Mouse (Mus musculus) natural killer cell, adult 2 months (primary cell): ENCODE data around the gene Mcf2l.

Source experiments
- DNase-seq, 2 experiments: peaks; one replicate each; pipeline ENCODE4 v3.0.0; 2022; ENCODE audit warnings: low spot score in 2 of 2

Gene Mcf2l

DNA sequence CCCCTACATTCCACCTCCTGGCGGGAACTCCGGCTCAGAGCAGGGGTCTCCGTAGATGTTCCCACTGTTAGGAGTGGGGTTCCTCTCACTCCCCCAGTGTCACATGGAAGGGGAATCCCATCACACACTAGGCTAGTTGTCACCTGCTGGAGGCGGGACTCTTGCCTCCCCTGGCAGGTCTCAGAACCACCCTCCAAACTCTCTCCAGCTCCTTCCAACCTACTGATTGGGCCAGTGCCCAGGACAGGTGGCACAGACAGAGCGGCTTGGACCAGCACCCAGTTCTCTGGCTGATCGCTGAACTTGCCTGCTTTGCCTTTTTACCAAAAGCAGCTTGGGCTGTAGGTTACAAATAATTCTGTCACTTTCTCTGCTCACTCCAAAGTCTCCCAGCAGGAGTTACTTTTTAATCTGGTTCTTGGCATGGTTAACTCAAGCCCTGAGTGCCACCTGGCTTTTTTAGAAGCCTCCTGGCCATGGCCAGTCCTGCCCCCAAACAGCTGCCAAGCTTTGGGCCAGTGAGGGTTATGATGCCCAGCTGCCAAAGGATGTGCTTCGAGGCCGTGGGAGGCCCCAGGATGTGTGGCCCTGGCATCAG is 687 bp downstream of the Mcf2l start:
- DNase-seq = no peak

DNA sequence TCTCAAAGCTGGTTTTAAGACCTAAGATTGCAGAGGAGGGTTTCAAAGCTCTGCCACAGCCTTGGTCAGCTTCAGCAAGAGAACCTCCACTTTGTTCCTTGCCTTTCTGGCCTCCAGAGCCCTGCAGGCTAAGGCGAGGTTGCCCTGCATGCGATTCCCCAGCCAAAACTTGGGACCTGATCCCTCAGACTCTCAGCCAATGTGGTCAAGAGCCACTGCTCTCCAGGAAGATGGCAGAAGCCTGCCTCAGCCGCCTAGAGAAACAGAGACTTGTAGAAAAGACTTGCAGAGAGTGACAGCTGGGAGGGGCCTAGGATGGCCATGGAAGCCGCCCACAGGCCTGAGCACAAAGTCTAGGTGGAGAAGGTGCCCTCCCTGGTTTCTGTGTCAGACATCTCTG is 1.4 kb downstream of the Mcf2l start:
- DNase-seq = no peak

DNA sequence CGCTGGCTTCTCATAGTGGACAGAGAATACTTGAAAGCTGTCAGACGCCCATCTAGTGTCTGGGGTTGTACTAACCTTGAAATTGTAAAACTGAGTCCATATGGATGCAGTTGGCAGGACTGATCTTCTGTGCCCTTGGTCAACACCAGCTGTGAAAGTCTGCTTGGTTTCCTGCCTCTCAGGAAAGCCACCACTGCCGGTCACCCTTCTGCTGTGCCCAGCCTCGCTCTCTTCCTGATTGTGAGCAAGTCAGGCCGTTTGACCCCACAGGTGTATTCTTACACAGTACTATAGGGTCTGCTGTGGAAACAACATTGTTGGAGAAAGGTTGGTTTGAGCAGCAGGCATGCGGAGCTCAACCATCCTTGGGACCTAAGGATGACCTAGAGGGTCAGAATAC is 3.5 kb downstream of the Mcf2l start:
- no peak for DNase-seq

DNA sequence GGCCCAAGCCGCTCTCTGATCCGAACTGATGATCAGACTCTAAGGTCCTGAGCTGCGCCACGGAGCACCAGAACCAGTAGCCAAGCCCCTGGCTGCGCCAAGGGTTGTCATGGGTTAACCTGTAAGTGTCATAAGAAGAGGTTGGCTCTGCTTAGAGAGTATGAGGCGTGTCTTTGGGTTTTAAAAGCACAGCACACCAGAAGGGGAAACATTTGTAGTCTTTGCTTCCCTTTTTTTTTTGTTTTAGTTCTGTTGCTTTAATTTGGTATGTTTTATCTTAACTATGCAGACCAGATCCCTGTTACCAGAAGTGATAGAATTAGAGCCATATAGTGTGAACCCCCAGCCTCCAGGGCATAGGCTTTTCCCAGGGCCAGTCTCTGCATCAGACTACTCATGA is 6.6 kb downstream of the Mcf2l start:
- DNase-seq = no peak

DNA sequence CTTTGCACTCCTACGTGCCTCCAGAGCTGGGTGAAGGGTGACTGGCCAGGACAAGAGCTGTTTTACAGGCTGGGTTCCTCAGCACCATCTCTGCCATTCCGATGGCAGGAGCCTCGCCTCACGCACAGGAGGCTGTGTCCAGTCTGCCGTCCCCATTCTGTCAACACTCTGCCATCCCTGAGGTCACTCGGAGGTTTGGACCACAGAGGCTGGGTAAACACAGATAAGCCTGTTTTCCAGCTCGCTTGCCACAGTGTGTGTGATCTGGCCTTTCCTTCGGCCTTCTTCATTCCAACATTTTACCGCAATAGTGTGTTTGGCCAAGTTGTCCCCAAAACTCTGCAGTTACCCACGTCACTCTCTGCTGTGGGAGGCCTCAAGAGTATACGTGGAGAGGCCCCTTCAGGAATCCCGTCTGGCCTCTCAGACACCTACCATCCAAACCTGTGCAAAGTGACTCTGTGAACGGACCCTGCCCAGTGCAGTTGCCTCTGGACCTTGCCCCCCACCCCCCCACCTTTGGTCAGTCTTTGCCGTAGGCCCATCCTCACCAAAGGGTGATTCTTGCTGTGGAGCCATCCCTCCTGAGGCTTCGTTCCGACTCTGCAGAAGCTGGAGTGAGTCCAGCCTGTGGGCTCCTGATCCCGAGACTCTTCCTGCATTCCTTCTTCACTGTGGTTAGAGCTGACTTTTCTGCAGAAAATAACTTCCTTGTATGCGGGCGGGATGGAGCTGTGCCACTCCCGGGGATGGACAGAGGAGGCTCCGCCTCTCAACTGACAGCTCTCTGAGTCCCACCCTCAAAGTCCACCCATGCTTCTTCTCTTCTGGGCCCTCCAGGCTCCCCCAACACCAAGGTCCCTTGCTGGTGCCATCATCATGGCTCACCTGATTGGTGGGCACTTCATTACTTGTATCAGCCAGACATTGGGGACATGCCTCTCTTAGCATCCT is 9.7 kb downstream of the Mcf2l start:
- DNase-seq = no peak

DNA sequence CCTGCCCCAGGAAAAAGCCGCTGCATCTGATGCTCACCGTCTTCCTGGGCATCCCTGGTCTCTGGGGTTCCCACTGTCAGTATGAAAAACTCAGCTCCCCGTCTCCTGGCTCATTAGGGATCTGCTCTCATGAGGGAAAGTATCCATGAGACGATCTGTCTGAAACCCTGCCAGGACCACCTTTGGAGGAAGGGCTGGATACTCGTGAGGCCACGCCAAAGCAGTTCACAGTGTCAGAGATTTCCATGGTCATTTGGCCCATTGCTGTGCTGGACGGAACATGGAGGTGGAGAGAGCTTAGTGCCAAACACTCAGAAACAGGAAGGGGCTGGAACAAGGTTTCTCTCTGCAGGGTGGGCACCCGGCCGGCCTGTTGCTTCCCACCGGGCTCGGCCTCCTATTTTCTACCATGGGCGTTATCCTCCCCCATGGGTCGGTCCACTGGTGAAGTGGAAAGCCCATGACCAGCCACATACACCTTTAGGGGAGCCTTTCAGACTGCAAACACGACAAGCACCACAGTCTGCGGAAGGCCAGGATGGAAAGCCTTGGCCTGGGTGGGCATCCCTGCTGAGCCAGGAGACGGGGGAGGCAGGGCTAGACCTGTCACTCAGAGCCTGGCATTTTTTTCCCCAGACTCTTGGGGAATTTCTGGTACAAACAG is 14.3 kb downstream of the Mcf2l start:
- DNase-seq = no peak

DNA sequence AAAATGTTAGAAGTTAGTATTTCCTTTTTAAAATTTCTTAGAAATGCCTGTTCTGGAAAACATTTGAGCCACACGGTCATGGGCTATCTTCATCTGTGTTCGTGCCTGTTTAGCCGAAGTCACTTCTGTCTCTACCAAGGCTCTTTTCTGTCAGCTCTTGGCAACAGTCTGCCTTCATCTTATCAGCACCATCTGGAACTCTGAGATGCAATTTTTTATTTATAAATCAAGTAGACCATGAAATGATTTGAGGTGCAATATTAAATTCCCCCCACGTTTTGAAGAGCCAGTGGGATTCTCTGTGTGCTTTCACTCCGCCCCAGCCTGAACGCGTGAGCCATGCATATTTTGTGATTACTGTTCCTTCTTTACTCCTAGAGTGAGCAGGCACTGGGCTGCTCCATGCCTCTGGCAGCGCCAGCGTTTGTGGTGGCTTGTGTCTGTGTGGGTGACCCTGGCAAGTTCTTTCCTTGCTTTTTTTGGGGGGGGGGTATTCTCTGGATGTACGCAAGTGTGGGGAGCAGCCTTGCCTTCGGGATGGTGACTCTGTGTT is 15.5 kb downstream of the Mcf2l start:
- no peak for DNase-seq

DNA sequence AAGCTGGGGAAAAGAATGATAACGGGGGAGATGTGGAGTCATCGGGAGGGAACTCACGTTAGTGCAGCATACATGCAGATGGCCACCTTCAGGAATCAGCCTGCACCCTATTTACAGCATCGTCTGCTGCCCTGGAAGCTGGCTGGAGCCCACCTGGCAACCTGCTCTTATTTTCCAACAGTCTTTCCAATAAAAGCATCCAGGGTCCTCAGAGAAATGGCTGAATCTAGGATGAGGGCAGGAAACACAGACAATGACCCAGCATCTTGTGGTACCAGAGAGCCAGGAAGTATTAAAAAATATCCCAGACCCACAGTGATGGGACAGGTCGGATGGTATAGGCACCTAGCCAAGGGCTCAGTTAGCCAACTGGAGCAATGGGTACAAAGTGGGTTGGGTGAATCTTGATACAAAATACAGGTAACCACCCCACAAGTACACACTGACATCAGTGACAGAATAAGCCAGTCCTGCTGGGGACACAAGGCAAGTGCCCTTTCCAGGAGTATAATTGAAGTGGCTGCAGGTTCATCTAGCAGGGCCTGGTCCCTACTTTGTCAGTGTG is 19.4 kb downstream of the Mcf2l start:
- no peak for DNase-seq

DNA sequence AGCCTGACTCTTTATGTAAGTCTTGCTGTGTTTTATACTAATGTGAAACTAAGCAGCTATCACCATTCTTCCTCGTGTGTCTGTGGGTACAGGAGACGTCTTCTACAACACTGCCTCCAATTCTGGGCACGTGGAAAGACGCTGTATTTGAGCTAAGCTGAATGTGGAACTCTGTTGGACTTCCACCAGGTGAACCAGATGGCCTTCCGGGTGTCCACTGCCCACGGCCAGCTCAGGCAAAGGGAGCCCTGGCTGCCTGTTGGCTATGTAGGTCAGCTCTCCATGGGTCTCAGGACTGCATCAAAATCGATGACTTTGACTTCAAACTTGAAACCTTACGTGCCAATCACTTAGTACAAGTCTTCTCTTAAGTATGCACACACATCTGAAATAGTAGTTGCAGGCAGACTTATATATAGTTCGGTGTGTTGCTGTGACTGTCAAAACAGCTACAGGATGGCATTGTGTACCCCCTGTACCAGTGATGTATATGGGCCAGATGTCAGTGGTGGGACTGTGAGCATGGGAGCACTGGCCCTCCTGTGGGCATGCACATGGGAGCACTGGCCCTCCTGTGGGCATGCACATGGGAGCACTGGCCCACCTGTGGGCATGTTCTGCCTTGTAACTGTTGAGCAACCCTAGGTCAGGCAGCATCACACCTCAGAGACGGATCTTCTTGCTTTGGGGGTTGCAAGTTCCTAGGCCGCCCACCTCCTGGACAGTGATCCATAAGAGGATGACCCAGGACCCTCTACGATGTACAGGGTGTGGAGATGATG is 20.4 kb downstream of the Mcf2l start:
- DNase-seq = no peak

DNA sequence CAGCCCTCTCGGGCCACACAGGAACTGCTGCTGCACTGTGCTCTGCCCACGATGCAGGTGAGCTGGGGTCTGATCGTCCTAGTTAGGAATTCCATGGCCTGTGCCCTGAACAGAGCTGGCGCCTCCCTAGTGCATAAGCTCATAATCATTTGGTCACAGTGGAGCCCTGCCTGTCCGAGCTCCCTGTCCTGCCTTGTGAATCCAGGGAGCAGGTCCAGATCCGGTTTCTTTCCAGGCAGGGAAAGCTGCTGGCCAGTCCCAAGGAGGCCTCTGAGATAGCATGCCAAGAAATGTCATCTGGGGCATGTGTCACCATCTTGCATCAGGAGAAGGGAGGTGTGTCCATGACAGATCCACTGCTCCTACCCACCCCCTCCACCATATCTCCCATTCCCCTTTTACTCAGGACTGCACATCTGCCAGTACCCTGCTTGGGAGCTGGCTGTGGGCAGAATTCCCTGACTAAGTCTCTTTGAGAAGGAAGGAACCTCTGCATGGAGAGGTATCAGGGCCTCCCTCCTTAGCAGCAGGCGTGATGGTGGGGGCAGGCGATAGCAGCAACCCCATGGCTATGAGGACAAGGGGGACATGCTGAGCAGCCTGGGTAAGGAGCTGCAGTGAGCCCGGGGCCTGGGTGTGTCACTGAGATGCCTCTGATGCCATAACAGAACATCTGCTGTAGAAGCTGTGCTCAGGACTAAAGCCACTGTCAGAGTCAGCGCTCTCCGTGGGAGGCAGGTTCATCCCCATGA is 21.4 kb downstream of the Mcf2l start:
- no peak for DNase-seq

DNA sequence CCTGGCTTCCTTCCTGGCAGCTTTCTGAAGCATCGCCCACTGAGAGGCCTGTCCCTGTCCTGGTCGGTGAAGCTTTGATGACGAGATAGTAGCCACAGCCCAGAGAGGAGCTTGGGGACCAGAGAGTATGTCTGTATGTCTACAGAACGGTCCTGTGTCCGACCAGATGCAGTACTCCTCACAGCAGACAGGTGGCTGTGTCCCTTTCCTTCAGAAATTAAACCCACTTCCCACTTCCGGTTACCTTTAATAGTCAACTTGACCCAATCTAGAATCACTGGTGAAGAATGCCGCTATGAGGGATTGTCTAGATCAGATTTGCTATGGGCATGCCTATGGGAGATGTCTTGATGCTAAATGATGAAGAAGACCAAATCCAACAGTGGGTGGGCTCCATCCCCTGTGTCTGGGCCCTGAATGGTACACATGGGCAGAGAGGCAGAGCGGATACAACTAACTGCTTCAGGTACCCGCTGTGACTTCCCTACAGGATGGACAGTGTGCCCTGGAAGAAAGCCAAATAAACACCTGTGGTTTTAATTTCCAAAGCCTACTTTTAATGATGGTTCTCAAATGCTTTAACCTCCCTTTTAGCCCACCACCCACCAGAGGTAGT is 22.0 kb downstream of the Mcf2l start:
- no peak for DNase-seq

DNA sequence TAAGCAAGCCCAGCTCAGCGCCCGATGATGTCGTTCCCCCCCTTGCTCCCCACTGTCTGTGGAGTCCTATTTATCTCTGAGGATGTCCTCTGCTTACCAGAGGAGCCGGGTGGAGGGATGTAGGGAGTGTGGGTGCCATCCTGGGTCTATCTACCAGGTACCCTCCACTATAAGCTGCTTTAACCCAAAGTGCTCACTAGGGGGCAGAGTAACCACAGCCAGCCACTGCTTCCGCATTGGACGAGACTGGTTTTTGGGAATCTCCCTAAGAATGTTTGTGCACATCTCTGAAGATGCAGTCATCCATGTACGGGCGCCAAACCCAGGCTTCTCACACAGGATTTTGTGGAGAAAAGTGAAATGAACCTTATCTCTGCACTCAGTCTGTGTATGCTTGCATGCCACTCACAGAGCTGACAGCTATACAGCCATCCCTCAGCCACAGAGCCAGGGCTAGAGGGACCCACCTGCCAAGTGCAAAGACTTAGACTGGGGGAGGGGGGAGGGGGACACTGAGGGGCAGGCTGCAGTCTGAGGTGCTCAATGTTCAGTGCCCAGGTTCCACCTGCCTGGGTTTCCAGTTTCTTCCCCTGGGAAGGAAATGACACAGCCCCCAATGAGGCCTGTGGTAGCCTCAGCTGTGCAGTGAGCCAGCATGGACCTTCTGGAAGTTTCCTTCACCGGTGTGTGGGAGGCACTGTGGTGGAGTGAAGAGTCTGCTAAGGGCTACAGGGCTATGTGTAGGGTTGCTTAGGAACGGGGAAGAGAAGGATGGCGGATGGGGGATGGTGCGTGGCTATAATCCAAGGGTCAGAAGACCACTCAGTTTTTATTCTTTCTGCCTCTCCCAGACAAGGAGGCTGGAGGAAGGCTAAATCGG is 23.1 kb downstream of the Mcf2l start:
- no peak for DNase-seq

DNA sequence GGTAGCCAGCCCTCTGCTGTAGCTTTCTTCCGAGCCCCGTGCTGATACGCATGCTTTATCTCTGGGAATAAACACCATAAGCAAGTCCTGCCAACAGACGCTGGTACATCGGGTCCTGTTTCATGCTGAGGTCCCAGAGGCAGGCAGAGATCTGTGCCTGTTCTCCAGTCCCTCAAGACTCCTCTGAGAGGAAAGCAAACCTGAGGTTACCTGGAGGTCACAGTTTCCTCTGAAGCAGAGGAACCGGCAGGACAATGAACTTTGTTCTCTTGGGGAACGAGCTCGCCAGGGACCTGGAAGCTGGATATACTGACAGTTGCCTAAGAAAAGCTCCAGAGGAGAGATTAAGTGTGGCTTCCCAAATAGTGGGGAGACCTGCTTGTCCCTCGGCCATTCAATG is 24.2 kb downstream of the Mcf2l start:
- no peak for DNase-seq

DNA sequence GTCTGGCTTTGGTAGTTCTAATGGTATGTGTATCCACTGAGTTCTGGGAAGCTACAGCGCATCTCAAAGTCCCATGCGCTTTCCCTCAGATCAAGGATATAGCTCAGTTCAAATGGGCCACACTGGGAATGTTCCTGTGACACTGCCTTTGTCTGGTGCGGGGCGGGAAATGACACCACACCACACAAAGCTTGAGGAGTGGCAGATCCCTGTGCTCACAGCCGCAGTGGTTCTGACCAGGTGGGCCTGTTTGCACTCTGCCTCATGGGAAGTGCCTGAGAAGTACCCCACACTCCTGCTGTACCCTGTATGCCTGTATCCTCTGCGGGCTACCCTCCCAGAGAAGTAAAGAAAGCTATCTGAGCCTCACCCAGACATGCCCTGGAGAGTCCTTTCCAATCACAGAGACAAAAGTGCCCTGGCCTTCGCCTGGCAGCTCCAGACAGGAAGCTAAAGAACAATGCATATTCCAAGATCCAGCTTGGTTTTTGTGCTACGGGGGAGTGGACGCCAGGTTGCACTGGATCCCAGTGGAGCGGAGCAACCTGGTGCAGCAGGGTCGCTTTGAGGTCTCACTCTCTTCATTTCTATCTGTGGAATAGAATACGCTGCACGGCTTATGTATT is 30.3 kb downstream of the Mcf2l start:
- no peak for DNase-seq

DNA sequence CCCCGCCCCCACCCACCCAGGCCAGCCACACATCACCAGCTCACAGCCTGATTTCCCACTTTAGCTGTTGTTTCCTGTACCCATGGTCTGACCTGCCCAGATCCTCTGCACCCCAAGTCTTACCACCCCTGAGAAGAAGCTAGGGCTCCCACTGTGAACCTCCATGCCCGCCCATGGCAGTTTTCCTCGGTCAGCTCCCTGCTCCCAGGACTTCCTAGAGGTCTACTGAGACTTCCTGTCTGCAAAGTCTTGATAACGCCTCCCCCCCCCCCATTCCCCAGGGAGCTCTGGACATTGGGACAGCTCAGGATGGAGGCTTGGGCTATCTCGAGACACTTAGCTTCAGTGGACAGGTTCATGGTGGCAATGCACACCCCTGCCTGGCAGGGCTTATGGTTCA is 31.5 kb downstream of the Mcf2l start:
- DNase-seq = no peak

DNA sequence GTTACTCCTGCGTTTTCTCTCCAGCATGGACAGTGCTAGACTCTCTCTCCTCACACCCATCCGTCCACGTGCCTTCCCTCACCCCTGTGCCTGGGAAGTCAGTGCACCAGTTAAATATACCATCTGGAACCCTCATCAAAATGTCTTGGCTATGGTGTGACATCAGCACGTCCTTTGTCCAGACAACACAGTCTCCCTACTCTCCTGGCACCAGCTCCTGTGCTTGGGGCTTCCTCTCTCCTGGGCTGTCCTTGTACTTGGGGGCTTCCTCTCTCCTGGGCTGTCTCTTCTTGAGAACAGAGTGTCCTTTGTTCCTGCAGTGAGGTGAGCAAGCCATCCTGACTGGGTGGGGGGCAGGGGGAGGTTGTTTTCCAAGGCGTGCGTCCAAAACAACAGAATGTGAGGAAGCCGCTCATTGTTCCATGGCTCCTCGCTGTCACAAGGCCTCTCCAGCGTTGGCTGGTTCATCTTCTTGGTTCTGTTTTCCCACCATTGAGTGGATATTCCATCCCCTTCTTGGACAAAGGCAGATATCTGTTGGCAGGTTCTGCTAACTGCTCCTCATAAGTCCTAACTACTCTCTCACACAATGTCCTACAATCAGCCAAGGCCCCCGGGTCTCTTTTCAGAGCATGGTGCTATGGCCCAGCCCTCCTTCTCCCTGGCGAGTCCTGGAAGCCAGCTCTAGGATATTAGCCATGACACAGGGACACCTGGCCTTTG is 32.2 kb downstream of the Mcf2l start:
- DNase-seq = no peak

DNA sequence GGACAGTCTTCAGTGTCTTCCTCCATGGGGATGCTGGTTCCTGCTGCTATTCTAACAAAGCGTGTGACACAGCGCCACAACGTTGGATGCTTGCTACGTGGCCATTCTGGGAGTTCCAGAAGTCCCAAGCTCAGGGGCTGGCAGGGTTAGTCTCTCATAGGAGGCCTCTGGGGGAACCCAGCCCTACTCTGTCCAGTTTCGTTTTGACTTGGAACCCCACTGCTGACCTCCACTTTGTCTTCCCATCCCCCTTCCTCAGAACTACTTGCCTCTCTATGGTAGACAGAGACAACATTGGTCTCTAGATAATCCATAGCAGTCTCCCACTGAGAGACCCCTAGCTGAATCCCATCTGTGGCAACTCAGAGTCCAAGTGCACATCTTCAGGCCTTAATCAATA is 33.0 kb downstream of the Mcf2l start:
- DNase-seq = no peak

DNA sequence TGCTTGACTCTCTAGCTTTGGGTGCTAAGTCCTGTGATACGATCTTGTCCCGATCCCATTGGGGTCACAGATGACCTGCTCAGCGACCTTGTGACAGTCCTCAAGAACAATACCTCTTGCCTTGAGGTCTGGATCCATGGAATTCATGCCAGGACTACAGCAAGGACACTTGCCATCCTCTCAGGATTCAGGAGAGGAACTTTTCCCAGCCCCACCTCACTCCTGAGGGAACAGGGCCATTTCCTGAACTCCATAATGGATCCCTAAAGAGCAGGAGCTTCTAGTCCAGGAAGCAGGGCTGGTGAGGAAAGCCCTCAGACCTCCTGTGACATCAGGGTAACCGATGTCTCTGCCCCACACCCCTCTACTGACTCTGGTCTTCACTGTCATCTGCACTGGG is 34.1 kb downstream of the Mcf2l start:
- no peak for DNase-seq
